Mouse (Mus musculus) heart, embryonic 13.5 days (tissue): ENCODE results near the gene Thy1. TPM values are rescaled to one million over a fixed set of nuclear protein-coding genes. Genes with fewer than 3 reads are reported as not detected.

ENCODE experiments used
- ATAC-seq: fragments of 200-750 bp; cut with Nextera tagmentation; 2 replicates; pipeline ENCODE4 v1.8.0; 2017; ENCODE audit warnings: moderate TSS enrichment; ENCODE audit not compliant: insufficient number of reproducible peaks, low FRiP score, low TSS enrichment; ENCODE audit errors: extremely low read depth
- H3K27ac ChIP-seq: fragments of 300-500 bp; sonication (generic); replicated peaks from 2 replicates; pipeline ENCODE4 v1.5.1; 2015; ENCODE audit warnings: moderate library complexity, mild to moderate bottlenecking, inconsistent platforms
- H3K27me3 ChIP-seq: fragments of 300-500 bp; sonication (generic); replicated peaks from 2 replicates; pipeline ENCODE4 v1.6.1; 2015; ENCODE audit warnings: mild to moderate bottlenecking, inconsistent platforms
- H3K36me3 ChIP-seq: fragments of 300-500 bp; sonication (generic); 2 replicates; pipeline ENCODE4 v1.6.1; 2015; ENCODE audit warnings: mild to moderate bottlenecking, inconsistent platforms
- H3K4me1 ChIP-seq: fragments of 300-500 bp; sonication (generic); 2 replicates; pipeline ENCODE4 v1.6.1; 2015; ENCODE audit warnings: inconsistent platforms
- H3K4me2 ChIP-seq: fragments of 300-500 bp; sonication (generic); 2 replicates; pipeline ENCODE4 v1.6.1; 2015; ENCODE audit warnings: inconsistent platforms, mild to moderate bottlenecking, moderate library complexity
- H3K4me3 ChIP-seq: fragments of 300-500 bp; sonication (generic); 2 replicates; pipeline ENCODE4 v1.5.1; 2015; ENCODE audit warnings: moderate library complexity, mild to moderate bottlenecking, inconsistent platforms
- H3K9ac ChIP-seq: fragments of 300-500 bp; sonication (generic); 2 replicates; pipeline ENCODE4 v1.6.1; 2015; ENCODE audit warnings: inconsistent platforms, mild to moderate bottlenecking, moderate library complexity
- H3K9me3 ChIP-seq: fragments of 300-500 bp; sonication (generic); 2 replicates; pipeline ENCODE4 v1.6.1; 2016; ENCODE audit warnings: inconsistent platforms
- WGBS: fragments of 180-500 bp; shearing (Covaris S2); methylation state at CpG from one replicate; pipeline ENCODE4 v1.1.7; 2015; ENCODE audit warnings: mixed read lengths; 5-methylcytosine and 5-hydroxymethylcytosine counted together
- polyA plus RNA-seq: library from polyadenylated mRNA; unstranded; fragments of >200 nt; fragmentation: Nextera tagmentation; extraction: Ambion mirVana; gene quantifications from 2 replicates; pipeline ENCODE4 v1.2.1, GENCODE M21; 2015

The Thy1 gene
- polyA plus RNA-seq, 1 experiment from 2014 or later: 0.98 TPM

- Histone ChIP-seq H3K4me1 (peaks cover 63% of the 10 kb centered on the region), H3K4me3 (peak overlapping the region; percentile 51), H3K9me3 (no peaks in the 10 kb centered on the region), H3K4me2 (peak overlapping the region; percentile 78), H3K27me3 (no peaks in the 10 kb centered on the region), H3K27ac (peak overlapping the region; percentile 93), H3K36me3 (no peaks in the 10 kb centered on the region), H3K9ac (peak overlapping the region; percentile 84)
- WGBS: 2% methylated on average over 7 of the region's 7 CpGs
- no peak for ATAC-seq
Measured at GRCm38 (mm10) chr9:44069252-44069651, 26.1 kb downstream of the Thy1 start.

- H3K27me3 ChIP-seq: no peaks in the 10 kb centered on the region
- H3K9me3 ChIP-seq: no peaks in the 10 kb centered on the region
- WGBS: 39% methylated on average over 14 of the region's 14 CpGs
- H3K27ac ChIP-seq: peak overlapping the region; percentile 93
- no peaks in the 10 kb centered on the region for H3K36me3 ChIP-seq
- H3K4me3 ChIP-seq: peak overlapping the region; percentile 51
- no peak for ATAC-seq
- peak overlapping the region; percentile 78 for H3K4me2 ChIP-seq
- peaks cover 70% of the 10 kb centered on the region for H3K4me1 ChIP-seq
- H3K9ac ChIP-seq: peak overlapping the region; percentile 84
Measured at GRCm38 (mm10) chr9:44070113-44070843, 27.1 kb downstream of the Thy1 start.

GRCm38 (mm10) chr9:44070844-44071231 is 27.7 kb downstream of the Thy1 start:
- peak overlapping the region; percentile 51 for H3K4me3 ChIP-seq
- WGBS: 18% methylated on average over 8 of the region's 8 CpGs
- ATAC-seq: no peak
- H3K27me3 ChIP-seq: no peaks in the 10 kb centered on the region
- peaks cover 2% of the 10 kb centered on the region for H3K36me3 ChIP-seq
- H3K9ac ChIP-seq: peak overlapping the region; percentile 84
- peak overlapping the region; percentile 78 for H3K4me2 ChIP-seq
- H3K27ac ChIP-seq: peak overlapping the region; percentile 93; the same call in 1 of the 2 replicates
- no peaks in the 10 kb centered on the region for H3K9me3 ChIP-seq
- H3K4me1 ChIP-seq: peaks cover 76% of the 10 kb centered on the region

- Histone ChIP-seq H3K4me2 (peak overlapping the region; percentile 78), H3K36me3 (peaks cover 5% of the 10 kb centered on the region), H3K27me3 (no peaks in the 10 kb centered on the region), H3K9me3 (no peaks in the 10 kb centered on the region), H3K9ac (peak overlapping the region; percentile 84), H3K4me3 (peak overlapping the region; percentile 51), H3K27ac (peak overlapping the region; percentile 63), H3K4me1 (peaks cover 88% of the 10 kb centered on the region)
- WGBS: 21% methylated on average over 11 of the region's 11 CpGs
- ATAC-seq: no peak
Measured at GRCm38 (mm10) chr9:44071914-44072598, 28.9 kb downstream of the Thy1 start.

GRCm38 (mm10) chr9:44072599-44072915 is 29.4 kb downstream of the Thy1 start:
- no peaks in the 10 kb centered on the region for H3K27me3 ChIP-seq
- H3K4me1 ChIP-seq: peaks cover 89% of the 10 kb centered on the region
- H3K4me3 ChIP-seq: peak overlapping the region; percentile 51; the same call in 1 of the 2 replicates
- ATAC-seq: no peak
- H3K9me3 ChIP-seq: no peaks in the 10 kb centered on the region
- 23% methylated on average over 4 of the region's 4 CpGs for WGBS
- H3K36me3 ChIP-seq: peaks cover 5% of the 10 kb centered on the region
- H3K27ac ChIP-seq: peak overlapping the region; percentile 63
- peak overlapping the region; percentile 84 for H3K9ac ChIP-seq
- peak overlapping the region; percentile 78 for H3K4me2 ChIP-seq

- no peaks in the 10 kb centered on the region for H3K27me3 ChIP-seq
- no peak for ATAC-seq
- H3K36me3 ChIP-seq: peaks cover 5% of the 10 kb centered on the region
- peak overlapping the region; percentile 63; the same call in 1 of the 2 replicates for H3K27ac ChIP-seq
- peak overlapping the region; percentile 78 for H3K4me2 ChIP-seq
- H3K4me3 ChIP-seq: 0 out of 2 replicates have a peak overlapping the region, but pooled peaks have one; percentile 8
- peaks cover 89% of the 10 kb centered on the region for H3K4me1 ChIP-seq
- H3K9me3 ChIP-seq: no peaks in the 10 kb centered on the region
- 54% methylated on average over 5 of the region's 5 CpGs for WGBS
- peak overlapping the region; percentile 84 for H3K9ac ChIP-seq
Measured at GRCm38 (mm10) chr9:44073115-44073514, 29.9 kb downstream of the Thy1 start.

GRCm38 (mm10) chr9:44074395-44075275 is 31.5 kb downstream of the Thy1 start:
- Histone ChIP-seq H3K4me1 (peaks cover 90% of the 10 kb centered on the region), H3K27me3 (no peaks in the 10 kb centered on the region), H3K9me3 (no peaks in the 10 kb centered on the region), H3K4me2 (no peak overlapping the region), H3K9ac (0 out of 2 replicates have a peak overlapping the region, but pooled peaks have one; percentile 26), H3K27ac (no peak overlapping the region), H3K4me3 (no peak overlapping the region), H3K36me3 (peaks cover 5% of the 10 kb centered on the region)
- no peak for ATAC-seq
- WGBS: 58% methylated on average over 9 of the region's 9 CpGs

- Histone ChIP-seq H3K27ac (no peak overlapping the region), H3K9me3 (no peaks in the 10 kb centered on the region), H3K36me3 (peaks cover 5% of the 10 kb centered on the region), H3K4me1 (peaks cover 92% of the 10 kb centered on the region), H3K9ac (peak overlapping the region; percentile 26; the same call in 1 of the 2 replicates), H3K4me3 (no peak overlapping the region), H3K4me2 (no peak overlapping the region), H3K27me3 (no peaks in the 10 kb centered on the region)
- WGBS: 66% methylated on average over 24 of the region's 24 CpGs
- ATAC-seq: no peak
Measured at GRCm38 (mm10) chr9:44075276-44075995, 32.3 kb downstream of the Thy1 start.

- Histone ChIP-seq H3K9me3 (no peaks in the 10 kb centered on the region), H3K27me3 (no peaks in the 10 kb centered on the region), H3K4me1 (peaks cover 92% of the 10 kb centered on the region), H3K9ac (peak overlapping the region; percentile 42), H3K27ac (peak overlapping the region; percentile 44), H3K36me3 (peaks cover 6% of the 10 kb centered on the region), H3K4me3 (no peak overlapping the region), H3K4me2 (no peak overlapping the region)
- no peak for ATAC-seq
- WGBS: 58% methylated on average over 16 of the region's 16 CpGs
Measured at GRCm38 (mm10) chr9:44075996-44076763, 33.0 kb downstream of the Thy1 start.

- Histone ChIP-seq H3K4me3 (no peak overlapping the region), H3K4me2 (0 out of 2 replicates have a peak overlapping the region, but pooled peaks have one; percentile 18), H3K4me1 (peaks cover 91% of the 10 kb centered on the region), H3K9ac (peak overlapping the region; percentile 65; the same call in 1 of the 2 replicates), H3K27ac (peak overlapping the region; percentile 44; the same call in 1 of the 2 replicates), H3K36me3 (peaks cover 7% of the 10 kb centered on the region), H3K27me3 (no peaks in the 10 kb centered on the region), H3K9me3 (no peaks in the 10 kb centered on the region)
- no peak for ATAC-seq
- WGBS: 15% methylated on average over 5 of the region's 5 CpGs
Measured at GRCm38 (mm10) chr9:44076764-44077120, 33.6 kb downstream of the Thy1 start.
